Mouse (Mus musculus) myocyte (in vitro differentiated cells): ENCODE measurements around the gene Dab1.

Source experiments
- CEBPB ChIP-seq: IDR thresholded peaks from 2 replicates; pipeline ENCODE4 v1.6.1; 2011; ENCODE audit warnings: mild to moderate bottlenecking, moderate library complexity; ENCODE audit not compliant: poor library complexity, insufficient read depth, severe bottlenecking
- E2F4 ChIP-seq: IDR thresholded peaks from one replicate; pipeline ENCODE4 v1.6.1; 2011; ENCODE audit warnings: mild to moderate bottlenecking, control low read depth, moderate library complexity; ENCODE audit not compliant: insufficient read depth
- MAX ChIP-seq: IDR thresholded peaks from one replicate; pipeline ENCODE4 v1.6.1; 2011; ENCODE audit warnings: low read depth, mild to moderate bottlenecking, control low read depth
- MYOD1 ChIP-seq, 3 experiments: IDR thresholded peaks; one replicate each; pipeline ENCODE4 v1.6.1; 2011; ENCODE audit warnings: control low read depth in 2 of 3, low read depth in 2 of 3, mild to moderate bottlenecking in 2 of 3, moderate library complexity in 1 of 3; ENCODE audit not compliant: insufficient read length in 2 of 3, control insufficient read depth in 1 of 3
- MYOG ChIP-seq, 3 experiments: IDR thresholded peaks; one replicate each; pipeline ENCODE4 v1.6.1; 2011; ENCODE audit warnings: control low read depth in 2 of 3, low read depth in 2 of 3, mild to moderate bottlenecking in 2 of 3; ENCODE audit not compliant: insufficient read length in 2 of 3, control insufficient read depth in 1 of 3, insufficient read depth in 1 of 3
- POLR2A ChIP-seq: IDR thresholded peaks from one replicate; pipeline ENCODE4 v1.6.1; 2011; ENCODE audit warnings: low read depth, mild to moderate bottlenecking, control low read depth, moderate library complexity; ENCODE audit not compliant: insufficient read length
- POLR2AphosphoS2 ChIP-seq: IDR thresholded peaks from one replicate; pipeline ENCODE4 v1.6.1; 2011; ENCODE audit warnings: low read depth, control low read depth; ENCODE audit not compliant: insufficient read length
- REST ChIP-seq: IDR thresholded peaks from one replicate; pipeline ENCODE4 v1.6.1; 2011; ENCODE audit warnings: mild to moderate bottlenecking, control low read depth, moderate library complexity; ENCODE audit not compliant: insufficient read depth, insufficient read length
- SRF ChIP-seq: IDR thresholded peaks from one replicate; pipeline ENCODE4 v1.6.1; 2011; ENCODE audit warnings: low read depth; ENCODE audit not compliant: control insufficient read depth, insufficient read length
- TCF12 ChIP-seq: IDR thresholded peaks from one replicate; pipeline ENCODE4 v1.6.1; 2011; ENCODE audit warnings: mild to moderate bottlenecking, control low read depth; ENCODE audit not compliant: poor library complexity, insufficient read depth, severe bottlenecking
- TCF3 ChIP-seq: IDR thresholded peaks from one replicate; pipeline ENCODE4 v1.6.1; 2011; ENCODE audit warnings: low read depth, control low read depth; ENCODE audit not compliant: insufficient read length
- USF1 ChIP-seq: IDR thresholded peaks from one replicate; pipeline ENCODE4 v1.6.1; 2011; ENCODE audit warnings: low read depth, mild to moderate bottlenecking, control low read depth, moderate library complexity

GRCm38 (mm10) chr4:104625316-104625715, 1006.2 kb downstream of the Dab1 start:
- no peak for TF ChIP-seq POLR2A
- no peak for TF ChIP-seq MYOG (IDR thresholded peaks at IDR 0.05; ENCODE audit: control insufficient read depth in 1 of 3, insufficient read depth in 1 of 3, insufficient read length in 2 of 3, low read depth in 2 of 3)
- TF ChIP-seq SRF, result no peak
- no peak for TF ChIP-seq MAX
- TF ChIP-seq CEBPB, result no peak
- no peak for TF ChIP-seq E2F4
- TF ChIP-seq USF1, result no peak
- no peak for TF ChIP-seq TCF12
- TF ChIP-seq REST, result no peak
- no peak for TF ChIP-seq POLR2AphosphoS2
- no peak for TF ChIP-seq TCF3
- TF ChIP-seq MYOD1 (IDR thresholded peaks at IDR 0.05; ENCODE audit: control insufficient read depth in 1 of 3, insufficient read length in 2 of 3, low read depth in 2 of 3), result no peak
